Mouse (Mus musculus) G1E (cell line): ENCODE data around the gene Dyx1c1. TPM values are rescaled to one million over a fixed set of nuclear protein-coding genes. Genes with fewer than 3 reads are reported as not detected.

Source experiments
- ATAC-seq: 2 replicates; pipeline ENCODE4 v1.8.0; 2016; ENCODE audit warnings: mild to moderate bottlenecking; ENCODE audit not compliant: insufficient number of reproducible peaks, poor library complexity, low FRiP score, severe bottlenecking; ENCODE audit errors: extremely low read depth
- DNase-seq: peaks from one replicate; pipeline ENCODE4 v3.0.0; 2012; ENCODE audit warnings: low spot score
- H3K27me3 ChIP-seq: 2 replicates; pipeline ENCODE4 v1.6.1; 2012; ENCODE audit warnings: mild to moderate bottlenecking, low read length, inconsistent platforms; ENCODE audit not compliant: insufficient read depth
- H3K36me3 ChIP-seq: replicated peaks from 2 replicates; pipeline ENCODE3; 2012; ENCODE audit warnings: mild to moderate bottlenecking, inconsistent platforms
- H3K4me1 ChIP-seq: 2 replicates; pipeline ENCODE4 v1.6.1; 2012; ENCODE audit warnings: low read depth, low read length, inconsistent platforms, mixed read lengths; ENCODE audit not compliant: insufficient read depth
- H3K4me3 ChIP-seq: 2 replicates; pipeline ENCODE4 v1.5.1; 2012; ENCODE audit warnings: low read depth, mild to moderate bottlenecking, inconsistent platforms, low read length, moderate library complexity, mixed read lengths
- H3K9me3 ChIP-seq: replicated peaks from 2 replicates; pipeline ENCODE4 v1.6.1; 2012; ENCODE audit warnings: inconsistent platforms
- CTCF ChIP-seq: IDR thresholded peaks from 2 replicates; pipeline ENCODE4 v1.5.1; 2012; ENCODE audit warnings: low read depth, low read length, inconsistent platforms, mixed read lengths
- GATA1 ChIP-seq: IDR thresholded peaks from 2 replicates; pipeline ENCODE4 v1.6.1; 2012; ENCODE audit warnings: borderline replicate concordance, low read length, inconsistent platforms, mixed read lengths
- GATA2 ChIP-seq: IDR thresholded peaks from 2 replicates; pipeline ENCODE4 v1.6.1; 2012; ENCODE audit warnings: low read depth, low read length, inconsistent platforms, borderline replicate concordance
- POLR2AphosphoS5 ChIP-seq: IDR thresholded peaks from 2 replicates; pipeline ENCODE4 v1.6.1; 2012; ENCODE audit warnings: low read depth, low read length, inconsistent platforms; ENCODE audit not compliant: insufficient replicate concordance
- TAL1 ChIP-seq: conservative IDR thresholded peaks from 2 replicates; pipeline ENCODE4 v1.6.1; 2012; ENCODE audit warnings: low read depth, low read length, inconsistent platforms, mixed read lengths
- polyA plus RNA-seq: library from polyadenylated mRNA; stranded (reverse); fragments of >175 nt; gene quantifications from 2 replicates; pipeline ENCODE4 v1.2.3, GENCODE M21; 2012
- total RNA-seq, 2 experiments: library from RNA; stranded (forward) in 1 of 2; stranded (reverse) in 1 of 2; fragments of 200-1000 nt in 1 of 2; fragments of >200 nt in 1 of 2; fragmentation: Nextera tagmentation in 1 of 2; gene quantifications; 2 replicates each; pipeline ENCODE4 v1.2.3; 2014 to 2017

Dyx1c1 gene
- total and polyA plus RNA-seq, 3 experiments: 0.22 to 1.9 TPM; not detected in 1

GRCm38 (mm10) chr9:73006175-73006574, 47.6 kb downstream of the Dyx1c1 start:
- DNase-seq (no peak), ATAC-seq (no peak)
- H3K9me3 ChIP-seq: no peaks in the 10 kb centered on the region
- peaks cover 45% of the 10 kb centered on the region for H3K36me3 ChIP-seq
- no peaks in the 10 kb centered on the region for H3K27me3 ChIP-seq
- H3K4me1 ChIP-seq: no peaks in the 10 kb centered on the region
- H3K4me3 ChIP-seq: no peak overlapping the region
- TF ChIP-seq TAL1 (no peak), GATA2 (no peak), GATA1 (no peak), POLR2AphosphoS5 (no peak), CTCF (no peak)

- no peak for DNase-seq
- Histone ChIP-seq H3K4me3 (no peak overlapping the region), H3K27me3 (no peaks in the 10 kb centered on the region), H3K9me3 (no peaks in the 10 kb centered on the region), H3K36me3 (peaks cover 55% of the 10 kb centered on the region), H3K4me1 (no peaks in the 10 kb centered on the region)
- TF ChIP-seq POLR2AphosphoS5: no peak
- TF ChIP-seq GATA2: no peak
- no peak for TF ChIP-seq CTCF
- no peak for TF ChIP-seq GATA1
- no peak for TF ChIP-seq TAL1
- no peak for ATAC-seq
These were observed 49.8 kb downstream of the Dyx1c1 start for GRCm38 (mm10) chr9:73008384-73008783.

DNA sequence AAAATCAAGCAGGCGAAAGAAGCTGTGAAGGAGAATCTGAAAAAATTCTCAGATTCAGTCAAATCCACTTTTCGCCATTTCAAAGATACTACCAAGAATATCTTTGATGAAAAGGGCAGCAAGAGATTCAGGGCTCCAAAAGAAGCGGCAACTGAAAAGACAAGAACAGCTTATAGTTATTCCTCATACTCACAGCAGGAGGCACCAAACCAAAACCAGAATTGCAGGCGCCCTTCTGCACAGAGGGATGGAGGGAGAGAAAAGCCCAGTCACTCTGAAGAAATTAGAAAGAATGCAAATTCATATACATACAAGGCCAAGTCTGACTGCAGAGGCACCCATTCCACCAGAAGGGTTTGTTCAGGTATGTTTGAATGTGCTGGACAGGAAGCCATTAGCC, 54.0 kb downstream of the Dyx1c1 start:
- Histone ChIP-seq H3K9me3 (no peaks in the 10 kb centered on the region), H3K4me3 (no peak overlapping the region), H3K36me3 (peaks cover 73% of the 10 kb centered on the region), H3K4me1 (no peaks in the 10 kb centered on the region), H3K27me3 (no peaks in the 10 kb centered on the region)
- no peak for TF ChIP-seq GATA2
- no peak for TF ChIP-seq TAL1
- ATAC-seq (no peak), DNase-seq (no peak)

DNA sequence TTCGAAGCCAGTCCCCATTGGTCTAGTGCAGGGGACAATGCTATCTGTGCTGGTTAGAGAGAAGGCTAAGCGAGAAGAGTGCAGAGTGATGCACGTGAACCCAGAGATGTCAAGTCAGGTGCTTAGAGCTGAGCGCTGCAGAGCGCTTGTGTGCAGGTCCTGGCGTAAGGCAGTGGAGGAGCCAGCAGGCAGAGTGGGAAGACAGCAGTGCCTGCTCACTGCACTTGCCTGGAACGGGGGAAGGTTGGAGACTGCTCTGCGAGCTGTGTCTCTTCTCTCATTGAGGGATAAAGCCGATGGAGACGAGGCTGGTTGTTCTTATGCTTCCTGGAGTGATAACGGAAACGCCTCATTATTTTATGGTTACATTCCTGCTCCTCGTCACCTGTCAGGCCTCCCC, 56.1 kb downstream of the Dyx1c1 start:
- Histone ChIP-seq H3K9me3 (no peaks in the 10 kb centered on the region), H3K36me3 (peaks cover 88% of the 10 kb centered on the region), H3K27me3 (no peaks in the 10 kb centered on the region), H3K4me1 (no peaks in the 10 kb centered on the region), H3K4me3 (no peak overlapping the region)
- no peak for ATAC-seq
- no peak for TF ChIP-seq TAL1
- TF ChIP-seq GATA1: no peak
- no peak for TF ChIP-seq POLR2AphosphoS5
- no peak for TF ChIP-seq GATA2
- TF ChIP-seq CTCF: no peak
- no peak for DNase-seq

DNA sequence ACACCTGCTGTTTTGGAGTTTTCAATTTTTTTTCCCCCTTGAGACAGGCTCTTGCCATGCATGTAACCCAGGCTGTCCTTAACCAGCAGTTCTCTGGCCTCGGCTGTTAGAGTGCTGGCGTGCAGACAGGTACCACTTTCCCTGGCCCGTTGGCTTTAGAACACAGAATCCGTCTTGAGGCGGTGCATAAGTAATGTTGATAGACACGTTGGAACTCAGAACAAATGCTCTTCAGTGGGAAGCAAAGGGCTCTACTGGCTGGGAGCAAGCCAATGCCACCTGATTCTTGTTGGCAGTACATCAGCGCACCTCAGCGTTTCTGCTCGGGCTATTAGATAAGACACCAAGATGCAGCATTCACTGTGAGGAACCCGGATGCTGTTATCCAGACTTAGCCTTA, 61.3 kb downstream of the Dyx1c1 start:
- TF ChIP-seq GATA2 (no peak), GATA1 (no peak), TAL1 (no peak), POLR2AphosphoS5 (no peak), CTCF (no peak)
- no peaks in the 10 kb centered on the region for H3K4me1 ChIP-seq

GRCm38 (mm10) chr9:73020566-73021097, 62.0 kb downstream of the Dyx1c1 start:
- Histone ChIP-seq H3K4me3 (no peak overlapping the region), H3K4me1 (no peaks in the 10 kb centered on the region), H3K9me3 (no peaks in the 10 kb centered on the region), H3K27me3 (no peaks in the 10 kb centered on the region), H3K36me3 (peaks cover 88% of the 10 kb centered on the region)
- DNase-seq (no peak), ATAC-seq (no peak)
- TF ChIP-seq GATA2 (no peak), CTCF (no peak), GATA1 (no peak), POLR2AphosphoS5 (no peak), TAL1 (no peak)

More for the DNA sequence above, 61.3 kb downstream of the Dyx1c1 start:
- Histone ChIP-seq H3K9me3 (no peaks in the 10 kb centered on the region), H3K4me3 (no peak overlapping the region), H3K27me3 (no peaks in the 10 kb centered on the region), H3K36me3 (peaks cover 89% of the 10 kb centered on the region)
- DNase-seq (no peak), ATAC-seq (no peak)

Other genes with a start within 250 kb of the Dyx1c1 start
- not detected in 2 replicates for gene Prtg, start 151.9 kb upstream of the Dyx1c1 start, total RNA-seq (2014; fragmentation: Nextera tagmentation)
- gene Prtg, start 151.9 kb upstream of the Dyx1c1 start, total RNA-seq (2017): 0.22 and 0.23 TPM in 2 replicates
- gene Prtg, start 151.9 kb upstream of the Dyx1c1 start, polyA plus RNA-seq: not detected in 2 replicates
- gene Pygo1, start 33.1 kb upstream of the Dyx1c1 start, total RNA-seq (2014; fragmentation: Nextera tagmentation): not detected in 2 replicates
- gene Pygo1, start 33.1 kb upstream of the Dyx1c1 start, total RNA-seq (2017): 0.16 TPM in 1 of 2 replicates, not detected in the other
- not detected in 2 replicates for gene Pygo1, start 33.1 kb upstream of the Dyx1c1 start, polyA plus RNA-seq
- gene Gm44503, start 67 bp downstream of the Dyx1c1 start, total RNA-seq (2014; fragmentation: Nextera tagmentation): not detected in 2 replicates
- gene Gm44503, start 67 bp downstream of the Dyx1c1 start, total RNA-seq (2017): 0.23 TPM in 1 of 2 replicates, not detected in the other
- gene Gm44503, start 67 bp downstream of the Dyx1c1 start, polyA plus RNA-seq: 0.04 TPM in 1 of 2 replicates, not detected in the other
- 26.4 and 30.3 TPM in 2 replicates for gene Ccpg1os, start 26.6 kb downstream of the Dyx1c1 start, total RNA-seq (2014; fragmentation: Nextera tagmentation)
- 17.7 and 17.9 TPM in 2 replicates for gene Ccpg1os, start 26.6 kb downstream of the Dyx1c1 start, total RNA-seq (2017)
- 0.51 and 1.2 TPM in 2 replicates for gene Ccpg1os, start 26.6 kb downstream of the Dyx1c1 start, polyA plus RNA-seq
- 12.2 and 13.2 TPM in 2 replicates for gene Ccpg1, start 26.6 kb downstream of the Dyx1c1 start, total RNA-seq (2014; fragmentation: Nextera tagmentation)
- 12.8 and 13.1 TPM in 2 replicates for gene Ccpg1, start 26.6 kb downstream of the Dyx1c1 start, total RNA-seq (2017)
- 1.4 and 2.0 TPM in 2 replicates for gene Ccpg1, start 26.6 kb downstream of the Dyx1c1 start, polyA plus RNA-seq
- gene Pigb, start 81.6 kb downstream of the Dyx1c1 start, total RNA-seq (2014; fragmentation: Nextera tagmentation): 42.6 and 49.1 TPM in 2 replicates
- 5.8 and 6.6 TPM in 2 replicates for gene Pigb, start 81.6 kb downstream of the Dyx1c1 start, total RNA-seq (2017)
- gene Pigb, start 81.6 kb downstream of the Dyx1c1 start, polyA plus RNA-seq: 1.4 and 2.0 TPM in 2 replicates
- gene Rab27a, start 86.1 kb downstream of the Dyx1c1 start, total RNA-seq (2014; fragmentation: Nextera tagmentation): 5.4 and 5.9 TPM in 2 replicates
- 50.4 and 50.7 TPM in 2 replicates for gene Rab27a, start 86.1 kb downstream of the Dyx1c1 start, total RNA-seq (2017)
- 6.7 and 8.2 TPM in 2 replicates for gene Rab27a, start 86.1 kb downstream of the Dyx1c1 start, polyA plus RNA-seq
- not detected in 2 replicates for gene Khdc3, start 143.1 kb downstream of the Dyx1c1 start, total RNA-seq (2014; fragmentation: Nextera tagmentation)
- gene Khdc3, start 143.1 kb downstream of the Dyx1c1 start, total RNA-seq (2017): 0.98 and 1.3 TPM in 2 replicates
- 0.05 TPM in 1 of 2 replicates, not detected in the other for gene Khdc3, start 143.1 kb downstream of the Dyx1c1 start, polyA plus RNA-seq
- gene Gm20509, start 143.7 kb downstream of the Dyx1c1 start, total RNA-seq (2014; fragmentation: Nextera tagmentation): not detected in 2 replicates
- not detected in 2 replicates for gene Gm20509, start 143.7 kb downstream of the Dyx1c1 start, total RNA-seq (2017)
- gene Gm20509, start 143.7 kb downstream of the Dyx1c1 start, polyA plus RNA-seq: not detected in 2 replicates
- 105 and 123 TPM in 2 replicates for gene Rsl24d1, start 154.6 kb downstream of the Dyx1c1 start, total RNA-seq (2014; fragmentation: Nextera tagmentation)
- 187 and 256 TPM in 2 replicates for gene Rsl24d1, start 154.6 kb downstream of the Dyx1c1 start, total RNA-seq (2017)
- 10.0 and 35.4 TPM in 2 replicates for gene Rsl24d1, start 154.6 kb downstream of the Dyx1c1 start, polyA plus RNA-seq